Mouse (Mus musculus): ENCODE measurements around the gene Rabepk. TPM values are rescaled to one million over a fixed set of nuclear protein-coding genes. Genes with fewer than 3 reads are reported as not detected.
"Not testable (repeated sequence)": the region's sequence is repeated elsewhere in the genome, so short reads cannot be mapped to it uniquely, and the experiment has no call there.

The Rabepk gene
- polyA plus RNA-seq (2014; fragmentation: Nextera tagmentation; extraction: Ambion mirVana) = 28.8 and 31.3 TPM in 2 replicates

GRCm38 (mm10) chr2:34799357-34800256 lies at the start of gene Rabepk:
Rabepk (minus strand) TSS chr2:34799912.
- peak; percentile 98 for DNase-seq (ENCODE audit: low spot score, missing footprints)
- Histone ChIP-seq H3K4me2 (peak within 1 kb of the TSS; percentile 78), H3K9me3 (ENCODE audit: control insufficient read depth, low read length) (no peaks in the 10 kb centered on the region), H3K27me3 (ENCODE audit: control insufficient read depth, insufficient read depth, low read length) (no peaks in the 10 kb centered on the region), H3K36me3 (ENCODE audit: control insufficient read depth, insufficient read depth, low read length) (no peaks in the 10 kb centered on the region; the same call in 1 of the 2 replicates), H3K4me3 (ENCODE audit: low read depth, low read length) (peak within 1 kb of the TSS; percentile 66), H3K4me1 (ENCODE audit: control insufficient read depth, insufficient read depth, low read length) (peaks cover 11% of the 10 kb centered on the region), H3K27ac (ENCODE audit: low read depth, low read length) (0 out of 2 replicates have a peak within 1 kb of the TSS, but pooled peaks have one; percentile 14), H3K9ac (ENCODE audit: low read length) (peak within 1 kb of the TSS; percentile 68)
- WGBS = 5% methylated on average over 44 of the region's 44 CpGs
- ATAC-seq (ENCODE audit: low FRiP score) = peak; percentile 66

- Histone ChIP-seq H3K4me2 (no peak overlapping the region), H3K4me3 (ENCODE audit: low read depth, low read length) (no peak overlapping the region), H3K27me3 (ENCODE audit: control insufficient read depth, insufficient read depth, low read length) (no peaks in the 10 kb centered on the region), H3K9ac (ENCODE audit: low read length) (no peak overlapping the region), H3K9me3 (ENCODE audit: control insufficient read depth, low read length) (no peaks in the 10 kb centered on the region), H3K4me1 (ENCODE audit: control insufficient read depth, insufficient read depth, low read length) (no peaks in the 10 kb centered on the region), H3K36me3 (ENCODE audit: control insufficient read depth, insufficient read depth, low read length) (peaks cover 9% of the 10 kb centered on the region; the same call in 1 of the 2 replicates), H3K27ac (ENCODE audit: low read depth, low read length) (no peak overlapping the region)
- no peak for DNase-seq (ENCODE audit: low spot score, missing footprints)
- ATAC-seq (ENCODE audit: low FRiP score) = no peak
- WGBS = 93% methylated on average over 1 of the region's 1 CpGs
Measured at GRCm38 (mm10) chr2:34847702-34848101, 48.0 kb upstream of the Rabepk start.

GRCm38 (mm10) chr2:34843211-34843939 lies 43.7 kb upstream of the Rabepk start:
- Histone ChIP-seq H3K27ac (ENCODE audit: low read depth, low read length) (no peak overlapping the region), H3K9me3 (ENCODE audit: control insufficient read depth, low read length) (no peaks in the 10 kb centered on the region), H3K4me1 (ENCODE audit: control insufficient read depth, insufficient read depth, low read length) (no peaks in the 10 kb centered on the region), H3K4me2 (no peak overlapping the region), H3K4me3 (ENCODE audit: low read depth, low read length) (no peak overlapping the region), H3K36me3 (ENCODE audit: control insufficient read depth, insufficient read depth, low read length) (no peaks in the 10 kb centered on the region), H3K27me3 (ENCODE audit: control insufficient read depth, insufficient read depth, low read length) (no peaks in the 10 kb centered on the region), H3K9ac (ENCODE audit: low read length) (no peak overlapping the region)
- no peak for ATAC-seq (ENCODE audit: low FRiP score)
- WGBS = 87% methylated on average over 11 of the region's 11 CpGs
- no peak for DNase-seq (ENCODE audit: low spot score, missing footprints)

GRCm38 (mm10) chr2:34841706-34842105 lies 42.0 kb upstream of the Rabepk start:
- no peak overlapping the region for H3K9ac ChIP-seq (ENCODE audit: low read length)
- WGBS = 93% methylated on average over 8 of the region's 8 CpGs
- no peak overlapping the region for H3K27ac ChIP-seq (ENCODE audit: low read depth, low read length)
- H3K4me3 ChIP-seq (ENCODE audit: low read depth, low read length) = no peak overlapping the region
- ATAC-seq (ENCODE audit: low FRiP score) = no peak
- no peaks in the 10 kb centered on the region for H3K36me3 ChIP-seq (ENCODE audit: control insufficient read depth, insufficient read depth, low read length)
- no peak overlapping the region for H3K4me2 ChIP-seq
- no peaks in the 10 kb centered on the region for H3K4me1 ChIP-seq (ENCODE audit: control insufficient read depth, insufficient read depth, low read length)
- no peaks in the 10 kb centered on the region for H3K27me3 ChIP-seq (ENCODE audit: control insufficient read depth, insufficient read depth, low read length)
- H3K9me3 ChIP-seq (ENCODE audit: control insufficient read depth, low read length) = no peaks in the 10 kb centered on the region
- no peak for DNase-seq (ENCODE audit: low spot score, missing footprints)

- H3K27me3 ChIP-seq (ENCODE audit: control insufficient read depth, insufficient read depth, low read length); H3K9me3 ChIP-seq (ENCODE audit: control insufficient read depth, low read length); H3K4me3 ChIP-seq (ENCODE audit: low read depth, low read length); DNase-seq (ENCODE audit: low spot score, missing footprints); H3K9ac ChIP-seq (ENCODE audit: low read length); H3K4me2 ChIP-seq; ATAC-seq (ENCODE audit: low FRiP score); H3K4me1 ChIP-seq (ENCODE audit: control insufficient read depth, insufficient read depth, low read length); H3K27ac ChIP-seq (ENCODE audit: low read depth, low read length); H3K36me3 ChIP-seq (ENCODE audit: control insufficient read depth, insufficient read depth, low read length): not testable (repeated sequence)
- 81% methylated on average over 5 of the region's 5 CpGs for WGBS
Measured at GRCm38 (mm10) chr2:34840143-34840542, 40.4 kb upstream of the Rabepk start.

GRCm38 (mm10) chr2:34835669-34836068 lies 36.0 kb upstream of the Rabepk start:
- Histone ChIP-seq H3K27ac (ENCODE audit: low read depth, low read length) (no peak overlapping the region), H3K9me3 (ENCODE audit: control insufficient read depth, low read length) (no peaks in the 10 kb centered on the region), H3K4me2 (no peak overlapping the region), H3K27me3 (ENCODE audit: control insufficient read depth, insufficient read depth, low read length) (no peaks in the 10 kb centered on the region), H3K4me1 (ENCODE audit: control insufficient read depth, insufficient read depth, low read length) (no peaks in the 10 kb centered on the region), H3K4me3 (ENCODE audit: low read depth, low read length) (no peak overlapping the region), H3K36me3 (ENCODE audit: control insufficient read depth, insufficient read depth, low read length) (no peaks in the 10 kb centered on the region), H3K9ac (ENCODE audit: low read length) (no peak overlapping the region)
- 75% methylated on average over 3 of the region's 3 CpGs for WGBS
- no peak for DNase-seq (ENCODE audit: low spot score, missing footprints)
- ATAC-seq (ENCODE audit: low FRiP score) = no peak

- Histone ChIP-seq H3K4me2 (no peak overlapping the region), H3K27me3 (ENCODE audit: control insufficient read depth, insufficient read depth, low read length) (no peaks in the 10 kb centered on the region), H3K36me3 (ENCODE audit: control insufficient read depth, insufficient read depth, low read length) (no peaks in the 10 kb centered on the region), H3K9me3 (ENCODE audit: control insufficient read depth, low read length) (no peaks in the 10 kb centered on the region), H3K4me1 (ENCODE audit: control insufficient read depth, insufficient read depth, low read length) (no peaks in the 10 kb centered on the region), H3K4me3 (ENCODE audit: low read depth, low read length) (no peak overlapping the region), H3K9ac (ENCODE audit: low read length) (no peak overlapping the region), H3K27ac (ENCODE audit: low read depth, low read length) (no peak overlapping the region)
- no peak for ATAC-seq (ENCODE audit: low FRiP score)
- whole genome bisulfite sequencing = 89% methylated on average over 17 of the region's 17 CpGs
- DNase-seq (ENCODE audit: low spot score, missing footprints) = no peak
Measured at GRCm38 (mm10) chr2:34833624-34834023, 33.9 kb upstream of the Rabepk start.

GRCm38 (mm10) chr2:34832766-34833457 lies 33.2 kb upstream of the Rabepk start, which contains the start of gene Gm34653:
Gm34653 (plus strand) TSS chr2:34833007.
- not testable (repeated sequence) for H3K9ac ChIP-seq (ENCODE audit: low read length); H3K4me1 ChIP-seq (ENCODE audit: control insufficient read depth, insufficient read depth, low read length); H3K4me3 ChIP-seq (ENCODE audit: low read depth, low read length); ATAC-seq (ENCODE audit: low FRiP score); H3K4me2 ChIP-seq; H3K27me3 ChIP-seq (ENCODE audit: control insufficient read depth, insufficient read depth, low read length); H3K9me3 ChIP-seq (ENCODE audit: control insufficient read depth, low read length); DNase-seq (ENCODE audit: low spot score, missing footprints); H3K36me3 ChIP-seq (ENCODE audit: control insufficient read depth, insufficient read depth, low read length); H3K27ac ChIP-seq (ENCODE audit: low read depth, low read length)
- WGBS = 72% methylated on average over 11 of the region's 11 CpGs

Data from midbrain, embryonic 11.5 days (tissue).